Comparison of ENCODE assay signal across 15 mouse cellular contexts in genomic region chr1:154102191-154102590, GRCm38 (mm10).
A peak's percentile ranks its signal among the peaks of the same experiment; 100 is the strongest.
DNase-seq lines count a peak whose midpoint lies in the region; ATAC-seq and TF ChIP-seq lines count a peak whose summit lies in the region.
"Had no signal": no experiment of that assay in that cellular context is flagged by ENCODE, and none has a peak within 500 bp of the region (broad histone marks: within the 10 kb centered on the region; RNA-seq: fewer than 3 reads in every experiment).

No protein-coding gene starts in this region.

- peak overlapping the region; percentile 88 for H3K27ac ChIP-seq in gastrocnemius, adult 2 months
- 0 out of 2 replicates have a peak overlapping the region, but pooled peaks have one; percentile 67 for H3K27ac ChIP-seq in kidney, embryonic 16.5 days (ENCODE audit: low read length)
- H3K27ac ChIP-seq in kidney, embryonic 14.5 days (ENCODE audit: low read depth, low read length): no peak overlapping the region
- H3K27ac ChIP-seq in midbrain, embryonic 11.5 days (ENCODE audit: low read depth, low read length): no peak overlapping the region
- no peak overlapping the region for H3K27ac ChIP-seq in midbrain, embryonic 10.5 days (replicated peaks)
- H3K27ac ChIP-seq in cortical plate, adult 2 months (ENCODE audit: insufficient read depth, low read length): peak overlapping the region; percentile 0; the same call in 1 of the 2 replicates
- H3K27ac ChIP-seq: liver, embryonic 15.5 days had no signal

- intact Hi-C loops in gastrocnemius, adult 2 months (cut with DNase I): no loop called here

- 85% methylated on average over 3 of the region's 3 CpGs for WGBS in kidney, embryonic 16.5 days
- WGBS in kidney, embryonic 14.5 days: 83% methylated on average over 3 of the region's 3 CpGs
- WGBS in midbrain, embryonic 11.5 days: 71% methylated on average over 3 of the region's 3 CpGs
- WGBS in midbrain, embryonic 10.5 days: 66% methylated on average over 3 of the region's 3 CpGs

- H3K4me2 ChIP-seq in kidney, embryonic 16.5 days (replicated peaks; ENCODE audit: low read depth, low read length): no peak overlapping the region
- H3K4me2 ChIP-seq in kidney, embryonic 14.5 days (replicated peaks; ENCODE audit: low read depth, low read length): no peak overlapping the region
- H3K4me2 ChIP-seq in midbrain, embryonic 11.5 days: no peak overlapping the region
- H3K4me2 ChIP-seq: heart, embryonic 13.5 days; limb, embryonic 15.5 days; liver, embryonic 15.5 days had no signal

- H3K4me3 ChIP-seq in gastrocnemius, adult 2 months: no peak overlapping the region
- H3K4me3 ChIP-seq in kidney, embryonic 16.5 days (ENCODE audit: low read length): no peak overlapping the region
- H3K4me3 ChIP-seq in kidney, embryonic 14.5 days (ENCODE audit: low read length): no peak overlapping the region
- H3K4me3 ChIP-seq in midbrain, embryonic 11.5 days (ENCODE audit: low read depth, low read length): no peak overlapping the region
- H3K4me3 ChIP-seq in midbrain, embryonic 10.5 days: no peak overlapping the region
- no peak overlapping the region for H3K4me3 ChIP-seq in cortical plate, adult 2 months (ENCODE audit: insufficient read depth, low read length)
- H3K4me3 ChIP-seq: heart, embryonic 13.5 days; intestine, embryonic 15.5 days; limb, embryonic 15.5 days; liver, embryonic 15.5 days had no signal

- no peaks in the 10 kb centered on the region for H3K36me3 ChIP-seq in kidney, embryonic 16.5 days (ENCODE audit: insufficient read depth, low read length)
- H3K36me3 ChIP-seq in kidney, embryonic 14.5 days (ENCODE audit: control insufficient read depth, insufficient read depth, low read length): no peaks in the 10 kb centered on the region
- no peaks in the 10 kb centered on the region for H3K36me3 ChIP-seq in midbrain, embryonic 11.5 days (ENCODE audit: control insufficient read depth, insufficient read depth, low read length)
- no peaks in the 10 kb centered on the region for H3K36me3 ChIP-seq in midbrain, embryonic 10.5 days
- H3K36me3 ChIP-seq: G1E; heart, embryonic 13.5 days; intestine, embryonic 15.5 days; limb, embryonic 15.5 days; liver, embryonic 15.5 days had no signal

- no peak for TF ChIP-seq POLR2A in cortical plate, adult 2 months (IDR thresholded peaks at IDR 0.05; ENCODE audit: extremely low read depth, insufficient read depth, low read length)

- H3K9me3 ChIP-seq in kidney, embryonic 16.5 days (ENCODE audit: low read length): no peaks in the 10 kb centered on the region
- H3K9me3 ChIP-seq in kidney, embryonic 14.5 days (ENCODE audit: control insufficient read depth, low read length): no peaks in the 10 kb centered on the region
- no peaks in the 10 kb centered on the region for H3K9me3 ChIP-seq in midbrain, embryonic 11.5 days (ENCODE audit: control insufficient read depth, low read length)
- H3K9me3 ChIP-seq in midbrain, embryonic 10.5 days (replicated peaks): no peaks in the 10 kb centered on the region
- H3K9me3 ChIP-seq: G1E; heart, embryonic 13.5 days; intestine, embryonic 15.5 days; limb, embryonic 15.5 days; liver, embryonic 15.5 days had no signal

- H3K4me1 ChIP-seq in kidney, embryonic 16.5 days (ENCODE audit: insufficient read depth, low read length): peaks cover 11% of the 10 kb centered on the region
- peaks cover 8% of the 10 kb centered on the region; the same call in 1 of the 2 replicates for H3K4me1 ChIP-seq in kidney, embryonic 14.5 days (ENCODE audit: control insufficient read depth, insufficient read depth, low read length)
- H3K4me1 ChIP-seq in midbrain, embryonic 11.5 days (ENCODE audit: control insufficient read depth, insufficient read depth, low read length): peaks cover 9% of the 10 kb centered on the region
- peaks cover 18% of the 10 kb centered on the region for H3K4me1 ChIP-seq in midbrain, embryonic 10.5 days
- no peaks in the 10 kb centered on the region for H3K4me1 ChIP-seq in cortical plate, adult 2 months (ENCODE audit: control insufficient read depth, insufficient read depth, low read length)

- TF ChIP-seq CTCF in gastrocnemius, adult 2 months (IDR thresholded peaks at IDR 0.05): no peak
- TF ChIP-seq CTCF in cortical plate, adult 2 months (IDR thresholded peaks at IDR 0.05; ENCODE audit: extremely low read depth, insufficient read depth, low read length): no peak

- no peak overlapping the region for H3K9ac ChIP-seq in kidney, embryonic 16.5 days (replicated peaks; ENCODE audit: low read length)
- no peak overlapping the region for H3K9ac ChIP-seq in kidney, embryonic 14.5 days (ENCODE audit: low read depth, low read length)
- no peak overlapping the region for H3K9ac ChIP-seq in midbrain, embryonic 11.5 days (ENCODE audit: low read length)
- H3K9ac ChIP-seq: heart, embryonic 13.5 days; intestine, embryonic 15.5 days; limb, embryonic 15.5 days; liver, embryonic 15.5 days had no signal

- ATAC-seq in kidney, embryonic 16.5 days (ENCODE audit: low FRiP score, low TSS enrichment): no peak
- ATAC-seq in kidney, embryonic 14.5 days (ENCODE audit: low FRiP score, low TSS enrichment): no peak
- no peak for ATAC-seq in midbrain, embryonic 11.5 days (ENCODE audit: low FRiP score)
- ATAC-seq: activated CD4-positive, CD25-positive, alpha-beta regulatory T cell, adult 4 months had no signal

- DNase-seq in gastrocnemius, adult 2 months: no peak
- DNase-seq in gastrocnemius, postnatal 4 days (ENCODE audit: low spot score in 2 of 2): no peak
- peak; percentile 54 for DNase-seq in midbrain, embryonic 11.5 days (ENCODE audit: low spot score, missing footprints)
- DNase-seq in midbrain, embryonic 10.5 days (ENCODE audit: low spot score): no peak
- DNase-seq in adrenal gland, adult 18-20 months (ENCODE audit: low spot score in 2 of 2): no peak
- DNase-seq: thymus, postnatal 4 days had no signal

- no peaks in the 10 kb centered on the region for H3K27me3 ChIP-seq in kidney, embryonic 16.5 days (ENCODE audit: insufficient read depth, low read length)
- H3K27me3 ChIP-seq in kidney, embryonic 14.5 days (ENCODE audit: control insufficient read depth, insufficient read depth, low read length): no peaks in the 10 kb centered on the region
- H3K27me3 ChIP-seq in midbrain, embryonic 11.5 days (ENCODE audit: control insufficient read depth, insufficient read depth, low read length): no peaks in the 10 kb centered on the region
- no peaks in the 10 kb centered on the region for H3K27me3 ChIP-seq in midbrain, embryonic 10.5 days (ENCODE audit: low read depth, poor library complexity, severe bottlenecking)
- H3K27me3 ChIP-seq: heart, embryonic 13.5 days; intestine, embryonic 15.5 days; limb, embryonic 15.5 days; liver, embryonic 15.5 days had no signal

Comparison
In these comparisons a context has a peak if more than half of its experiments do, and no peak if none do; other contexts are left out.
1. H3K27ac ChIP-seq: peak in gastrocnemius, adult 2 months (single experiment), kidney, embryonic 16.5 days (single experiment) and cortical plate, adult 2 months (single experiment); none in kidney, embryonic 14.5 days (single experiment), midbrain, embryonic 11.5 days (single experiment) and midbrain, embryonic 10.5 days (single experiment).